Mouse (Mus musculus) heart, postnatal 0 days (tissue): ENCODE data around the gene Nfib. TPM values are rescaled to one million over a fixed set of nuclear protein-coding genes. Genes with fewer than 3 reads are reported as not detected.

Experiments used
- ATAC-seq: fragments of 200-750 bp; cut with Nextera tagmentation; 2 replicates; pipeline ENCODE4 v1.8.0; 2017; ENCODE audit warnings: low read depth, moderate number of reproducible peaks, moderate library complexity; ENCODE audit not compliant: insufficient read depth
- DNase-seq: peaks from one replicate; pipeline ENCODE4 v3.0.0-alpha.2; 2016; ENCODE audit warnings: low spot score
- H3K27ac ChIP-seq: fragments of 300-500 bp; sonication (generic); 2 replicates; pipeline ENCODE4 v1.5.1; 2014; ENCODE audit warnings: low read depth, mild to moderate bottlenecking
- H3K27me3 ChIP-seq: fragments of 300-500 bp; sonication (generic); 2 replicates; pipeline ENCODE4 v1.6.1; 2014; ENCODE audit warnings: low read length, mixed read lengths; ENCODE audit not compliant: control insufficient read depth, insufficient read depth
- H3K36me3 ChIP-seq: fragments of 300-500 bp; sonication (generic); replicated peaks from 2 replicates; pipeline ENCODE4 v1.6.1; 2014; ENCODE audit warnings: low read length, mixed read lengths; ENCODE audit not compliant: control insufficient read depth, insufficient read depth
- H3K4me1 ChIP-seq: fragments of 300-500 bp; sonication (generic); 2 replicates; pipeline ENCODE4 v1.6.1; 2014; ENCODE audit warnings: antibody characterized with exemption; ENCODE audit not compliant: control insufficient read depth, insufficient read depth
- H3K4me2 ChIP-seq: fragments of 300-500 bp; sonication (generic); 2 replicates; pipeline ENCODE4 v1.6.1; 2014; ENCODE audit warnings: low read depth, mild to moderate bottlenecking, low read length, moderate library complexity
- H3K4me3 ChIP-seq: fragments of 300-500 bp; sonication (generic); 2 replicates; pipeline ENCODE4 v1.5.1; 2014; ENCODE audit warnings: low read depth, low read length
- H3K9ac ChIP-seq: fragments of 300-500 bp; sonication (generic); replicated peaks from 2 replicates; pipeline ENCODE4 v1.6.1; 2014; ENCODE audit warnings: low read depth, low read length, mixed read lengths
- H3K9me3 ChIP-seq: fragments of 300-500 bp; sonication (generic); replicated peaks from 2 replicates; pipeline ENCODE4 v1.6.1; 2016; ENCODE audit warnings: low read length; ENCODE audit not compliant: control insufficient read depth
- CTCF ChIP-seq: IDR thresholded peaks from 2 replicates; pipeline ENCODE4 v1.5.1; 2016; ENCODE audit warnings: antibody characterized with exemption, control low read depth, low read depth
- EP300 ChIP-seq: IDR thresholded peaks from 2 replicates; pipeline ENCODE4 v1.6.1; 2016; ENCODE audit warnings: antibody characterized with exemption, low read depth
- WGBS: fragments of 180-500 bp; shearing (Covaris S2); extraction: QIAGEN DNeasy Blood & Tissue Kit; methylation state at CpG from one replicate; pipeline ENCODE4 v1.1.7; 2014; 5-methylcytosine and 5-hydroxymethylcytosine counted together
- polyA plus RNA-seq: library from polyadenylated mRNA; unstranded; fragments of >200 nt; fragmentation: Nextera tagmentation; extraction: Ambion mirVana; gene quantifications from 2 replicates; pipeline ENCODE4 v1.2.1, GENCODE M21; 2015
- total RNA-seq: library from RNA; depleted of rRNA; stranded (reverse); fragments of >200 nt; gene quantifications from 2 replicates; pipeline ENCODE4 v1.2.3, GENCODE M21; 2014; ENCODE audit warnings: low replicate concordance

Nfib gene
- total and polyA plus RNA-seq, 2 experiments from 2014 or later, result 44.0 to 82.0 TPM

DNA sequence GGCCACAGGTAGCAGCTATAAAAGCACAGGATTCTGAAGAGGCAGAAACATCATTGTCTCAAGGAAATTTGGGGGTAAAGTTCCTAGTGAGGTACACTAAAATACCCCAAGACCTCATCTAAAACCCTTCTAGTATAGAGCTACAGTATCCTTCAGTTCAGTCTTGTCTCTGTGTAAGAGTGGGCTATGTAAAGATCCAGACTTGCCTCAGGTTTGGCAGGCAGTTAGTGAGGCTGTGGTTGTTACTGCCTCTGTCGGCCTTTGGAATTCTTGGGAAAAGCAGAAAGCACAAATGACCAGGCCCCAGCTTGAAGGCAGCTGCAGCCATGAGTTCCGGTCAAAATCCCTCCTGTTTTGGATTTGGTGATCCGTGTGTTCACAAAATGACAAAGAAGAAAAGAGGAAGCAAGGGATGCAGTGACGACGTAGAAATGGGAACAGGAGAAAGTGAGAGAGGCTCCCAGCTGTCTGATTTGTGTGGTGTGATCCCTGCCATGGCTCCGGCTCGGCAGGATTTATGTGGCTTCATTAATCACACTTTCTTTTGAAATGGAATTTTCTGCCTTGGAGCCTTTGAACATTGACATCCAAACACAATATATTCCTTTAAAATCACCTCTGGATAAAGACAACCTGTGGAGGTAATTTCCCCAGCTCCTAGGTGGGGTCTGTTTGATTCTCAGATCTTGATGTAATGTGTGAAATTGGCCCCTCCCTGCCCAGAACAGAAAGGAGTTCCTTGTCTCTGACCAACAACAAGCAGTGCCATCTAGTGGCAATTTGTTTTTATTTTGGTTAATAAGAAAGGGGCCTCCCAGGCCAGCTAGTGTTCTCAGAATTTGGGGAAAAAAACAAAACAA is 91.7 kb downstream of the Nfib start:
- WGBS, result 54% methylated on average over 7 of the region's 7 CpGs
- ATAC-seq, result no peak
- Histone ChIP-seq H3K36me3 (no peaks in the 10 kb centered on the region), H3K27ac (no peak overlapping the region), H3K4me2 (no peak overlapping the region), H3K9ac (no peak overlapping the region), H3K4me1 (no peaks in the 10 kb centered on the region), H3K9me3 (no peaks in the 10 kb centered on the region), H3K4me3 (no peak overlapping the region), H3K27me3 (no peaks in the 10 kb centered on the region)
- DNase-seq, result peak; percentile 76
- TF ChIP-seq CTCF (peak; percentile 65), EP300 (no peak)

DNA sequence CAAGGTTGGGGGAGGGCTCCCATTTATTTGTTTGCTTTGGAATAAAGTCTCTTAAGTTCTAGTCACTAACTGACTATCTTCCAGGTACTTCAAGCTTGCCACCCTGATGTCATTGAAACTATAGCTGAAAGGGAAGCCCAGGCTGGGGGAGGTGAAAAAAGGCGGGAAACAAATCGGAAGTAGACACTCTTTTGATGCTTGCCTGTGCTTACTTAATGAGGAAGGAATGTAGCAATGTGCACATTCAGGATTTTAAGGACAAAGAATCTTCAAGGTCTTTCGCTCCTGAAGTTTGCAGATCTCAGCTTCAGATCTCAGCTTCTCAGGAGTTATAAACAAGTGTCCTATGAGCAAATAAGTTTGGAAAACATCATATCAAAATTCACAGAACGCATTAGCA is 95.9 kb downstream of the Nfib start:
- 68% methylated on average over 4 of the region's 4 CpGs for WGBS
- DNase-seq (no peak), ATAC-seq (no peak)
- Histone ChIP-seq H3K4me2 (no peak overlapping the region), H3K36me3 (no peaks in the 10 kb centered on the region), H3K27ac (no peak overlapping the region), H3K4me1 (no peaks in the 10 kb centered on the region), H3K9ac (no peak overlapping the region), H3K9me3 (no peaks in the 10 kb centered on the region), H3K4me3 (no peak overlapping the region), H3K27me3 (no peaks in the 10 kb centered on the region)
- TF ChIP-seq EP300, result no peak
- TF ChIP-seq CTCF, result no peak

DNA sequence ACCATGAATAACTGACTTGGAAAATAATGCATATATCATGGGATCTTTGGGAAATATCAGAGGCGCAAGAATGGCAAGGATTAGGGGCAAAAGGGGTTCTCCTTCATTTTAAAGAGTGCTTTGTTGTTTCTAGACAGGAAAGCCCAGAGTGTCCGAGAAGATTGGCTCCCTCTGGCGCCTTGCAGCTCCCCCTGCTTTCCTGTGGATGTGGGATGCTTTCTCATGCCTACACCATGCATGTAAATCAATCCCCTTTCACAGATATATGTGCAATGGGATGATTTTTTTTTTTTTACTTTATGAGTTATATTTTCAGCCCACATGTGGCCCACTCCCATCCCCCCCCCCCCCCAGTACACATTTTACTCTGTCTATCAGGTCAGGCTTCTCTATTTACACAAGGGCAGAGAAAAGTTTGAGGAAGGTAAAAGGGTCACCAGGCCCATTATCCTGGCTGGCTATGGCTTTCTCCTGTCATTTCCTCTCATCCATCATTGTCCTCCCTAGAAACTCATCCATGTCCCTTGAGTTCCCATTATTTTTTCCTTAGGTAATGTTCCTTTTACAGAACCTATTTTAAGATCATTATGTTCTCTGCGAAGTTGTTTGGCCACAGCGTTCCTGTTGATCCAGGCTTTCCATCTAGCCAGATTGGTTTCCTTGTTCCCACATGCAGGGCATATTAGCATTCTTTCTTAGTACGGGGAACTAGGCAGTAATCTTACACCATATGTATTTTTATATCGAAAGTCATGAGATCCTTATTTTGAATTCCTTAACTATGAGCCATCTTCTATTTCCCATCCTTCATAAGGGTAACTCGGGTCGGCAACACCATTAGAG is 96.6 kb downstream of the Nfib start:
- Histone ChIP-seq H3K27ac (no peak overlapping the region), H3K9me3 (no peaks in the 10 kb centered on the region), H3K4me1 (no peaks in the 10 kb centered on the region), H3K9ac (no peak overlapping the region), H3K27me3 (no peaks in the 10 kb centered on the region), H3K4me3 (no peak overlapping the region), H3K4me2 (no peak overlapping the region), H3K36me3 (no peaks in the 10 kb centered on the region)
- WGBS, result 62% methylated on average over 9 of the region's 9 CpGs
- no peak for DNase-seq
- TF ChIP-seq EP300 (no peak), CTCF (no peak)
- peak; percentile 24; the same call in 1 of the 2 replicates for ATAC-seq

DNA sequence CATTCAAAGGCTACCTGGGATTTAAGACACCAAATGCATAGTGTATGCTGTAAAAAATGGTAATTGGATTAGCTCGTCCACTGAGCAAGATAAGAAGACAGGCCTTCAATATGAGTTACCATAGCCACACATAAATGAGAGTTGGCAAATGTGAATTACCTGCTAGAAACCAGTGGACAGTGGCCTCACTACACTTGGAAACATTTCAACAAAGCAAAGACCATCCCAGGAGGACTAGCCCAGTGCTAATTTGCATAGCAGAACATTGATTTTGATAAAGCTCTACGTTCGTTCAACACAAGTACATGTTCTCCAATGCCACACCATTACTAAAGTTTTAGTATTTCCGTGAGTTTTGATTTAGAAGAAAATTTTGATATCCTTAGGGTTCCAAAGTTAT is 98.3 kb downstream of the Nfib start:
- no peaks in the 10 kb centered on the region for H3K9me3 ChIP-seq
- DNase-seq (no peak), ATAC-seq (no peak)
- no peaks in the 10 kb centered on the region for H3K27me3 ChIP-seq
- H3K36me3 ChIP-seq, result no peaks in the 10 kb centered on the region
- H3K4me1 ChIP-seq, result no peaks in the 10 kb centered on the region
- H3K27ac ChIP-seq, result no peak overlapping the region
- H3K9ac ChIP-seq, result no peak overlapping the region
- TF ChIP-seq CTCF (no peak), EP300 (no peak)
- no peak overlapping the region for H3K4me3 ChIP-seq
- H3K4me2 ChIP-seq, result no peak overlapping the region
- WGBS, result 93% methylated on average over 4 of the region's 4 CpGs

DNA sequence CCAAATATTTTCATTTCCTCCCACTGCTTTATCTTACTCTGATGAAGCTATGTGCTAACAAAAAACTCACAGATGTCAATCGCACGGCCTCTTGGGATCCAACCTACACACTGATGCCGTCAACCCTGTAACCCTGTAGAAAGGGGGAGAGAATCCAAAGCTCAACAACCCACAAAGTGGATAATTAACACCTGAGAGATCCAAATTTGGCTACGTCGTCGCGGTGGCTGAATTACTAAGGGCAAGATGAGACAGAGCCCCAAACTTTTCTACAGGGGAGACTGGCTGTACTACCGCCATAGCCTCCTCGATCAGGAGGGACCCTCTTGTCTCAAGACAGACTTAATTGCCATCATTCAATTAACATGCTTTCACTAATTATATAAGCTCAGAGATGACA is 99.2 kb downstream of the Nfib start:
- Histone ChIP-seq H3K4me2 (no peak overlapping the region), H3K4me1 (no peaks in the 10 kb centered on the region), H3K27me3 (no peaks in the 10 kb centered on the region), H3K9ac (no peak overlapping the region), H3K4me3 (no peak overlapping the region), H3K9me3 (no peaks in the 10 kb centered on the region), H3K36me3 (no peaks in the 10 kb centered on the region), H3K27ac (no peak overlapping the region)
- DNase-seq (no peak), ATAC-seq (no peak)
- TF ChIP-seq EP300 (no peak), CTCF (no peak)
- WGBS, result 67% methylated on average over 9 of the region's 9 CpGs
